Mouse (Mus musculus) erythroblast, embryonic 14.5 days (primary cell): ENCODE measurements around the gene Lgr6. TPM values are rescaled to one million over a fixed set of nuclear protein-coding genes. Genes with fewer than 3 reads are reported as not detected.

ENCODE experiments used
- H3K27me3 ChIP-seq: 2 replicates; pipeline ENCODE4 v1.6.1; 2012; ENCODE audit warnings: inconsistent platforms; ENCODE audit not compliant: control insufficient read depth
- H3K36me3 ChIP-seq: 2 replicates; pipeline ENCODE4 v1.6.1; 2012; ENCODE audit warnings: mild to moderate bottlenecking, inconsistent platforms; ENCODE audit not compliant: control insufficient read depth
- H3K4me1 ChIP-seq: 2 replicates; pipeline ENCODE4 v1.6.1; 2012; ENCODE audit warnings: inconsistent platforms; ENCODE audit not compliant: control insufficient read depth
- H3K4me3 ChIP-seq: replicated peaks from 2 replicates; pipeline ENCODE3; 2012; ENCODE audit warnings: moderate library complexity, mild to moderate bottlenecking, inconsistent platforms
- H3K9me3 ChIP-seq: 2 replicates; pipeline ENCODE4 v1.6.1; 2012; ENCODE audit warnings: low read length, inconsistent platforms, mixed read lengths; ENCODE audit not compliant: control insufficient read depth
- GATA1 ChIP-seq: IDR thresholded peaks from 2 replicates; pipeline ENCODE4 v1.6.1; 2012; ENCODE audit warnings: low read length, inconsistent platforms, mixed read lengths
- TAL1 ChIP-seq: IDR thresholded peaks from 3 replicates; pipeline ENCODE4 v1.6.1; 2012; ENCODE audit warnings: low read length, inconsistent platforms, mixed read lengths
- polyA plus RNA-seq: library from polyadenylated mRNA; stranded (reverse); fragments of >175 nt; gene quantifications from 2 replicates; pipeline ENCODE4 v1.2.3, GENCODE M21; 2012

Lgr6 gene
- polyA plus RNA-seq, result 0.01 TPM in 1 of 2 replicates, not detected in the other

DNA sequence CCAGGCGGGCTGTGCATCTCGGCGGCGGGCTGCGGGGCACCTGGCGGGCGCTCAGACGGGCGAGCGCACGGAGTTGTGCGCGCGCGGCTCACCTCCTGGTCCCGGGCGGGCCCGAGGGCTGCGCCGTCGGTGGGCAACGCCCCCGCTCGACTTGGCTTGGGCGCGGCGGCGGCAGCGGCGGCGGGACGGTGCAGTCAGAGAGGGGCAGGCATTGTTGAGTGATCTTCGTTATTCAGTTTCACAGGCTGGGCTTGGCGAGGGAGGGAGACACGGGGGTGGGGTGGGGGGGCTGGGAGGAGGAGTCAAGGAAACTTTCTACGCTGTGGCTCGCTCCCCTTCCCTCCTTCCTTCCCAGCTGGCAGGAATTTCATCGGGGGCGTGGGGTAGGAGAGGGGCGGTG lies at the start of gene Lgr6:
Lgr6 (minus strand) TSS at position 153 of the 400 bp plus-strand sequence.
- Histone ChIP-seq H3K4me3 (no peak within 1 kb of the TSS), H3K9me3 (no peaks in the 10 kb centered on the region), H3K36me3 (no peaks in the 10 kb centered on the region), H3K4me1 (peaks cover 2% of the 10 kb centered on the region), H3K27me3 (peaks cover 47% of the 10 kb centered on the region)
- no peak for TF ChIP-seq GATA1
- no peak for TF ChIP-seq TAL1

DNA sequence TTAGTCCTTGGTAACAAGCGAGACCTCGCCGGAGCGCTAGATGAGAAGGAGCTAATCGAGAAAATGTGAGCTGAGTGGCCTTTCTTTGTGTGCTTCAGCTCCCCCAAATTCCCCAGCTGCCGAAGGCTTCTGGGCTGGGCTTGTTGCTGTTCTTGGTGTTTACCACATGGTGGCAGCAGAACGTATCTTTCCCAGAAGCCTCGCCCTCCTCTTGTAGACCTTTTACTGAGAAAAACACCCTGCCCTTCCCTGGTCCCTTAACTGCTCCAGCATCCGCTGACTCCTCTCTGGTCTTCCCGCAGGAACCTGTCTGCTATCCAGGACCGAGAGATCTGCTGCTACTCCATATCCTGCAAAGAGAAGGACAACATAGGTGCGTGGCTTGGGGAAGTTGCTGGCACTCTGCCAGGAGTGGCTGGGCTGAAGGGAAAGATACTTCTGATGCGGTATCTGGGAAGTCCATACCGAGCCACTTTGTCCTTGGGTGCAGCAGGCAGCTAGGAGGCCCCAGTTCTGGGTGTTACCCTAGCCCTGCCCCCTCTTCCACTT lies 49.4 kb upstream of the Lgr6 start:
- Histone ChIP-seq H3K4me1 (peaks cover 8% of the 10 kb centered on the region), H3K4me3 (peak overlapping the region; percentile 32), H3K36me3 (peaks cover 19% of the 10 kb centered on the region), H3K27me3 (no peaks in the 10 kb centered on the region), H3K9me3 (no peaks in the 10 kb centered on the region)
- no peak for TF ChIP-seq GATA1
- no peak for TF ChIP-seq TAL1

DNA sequence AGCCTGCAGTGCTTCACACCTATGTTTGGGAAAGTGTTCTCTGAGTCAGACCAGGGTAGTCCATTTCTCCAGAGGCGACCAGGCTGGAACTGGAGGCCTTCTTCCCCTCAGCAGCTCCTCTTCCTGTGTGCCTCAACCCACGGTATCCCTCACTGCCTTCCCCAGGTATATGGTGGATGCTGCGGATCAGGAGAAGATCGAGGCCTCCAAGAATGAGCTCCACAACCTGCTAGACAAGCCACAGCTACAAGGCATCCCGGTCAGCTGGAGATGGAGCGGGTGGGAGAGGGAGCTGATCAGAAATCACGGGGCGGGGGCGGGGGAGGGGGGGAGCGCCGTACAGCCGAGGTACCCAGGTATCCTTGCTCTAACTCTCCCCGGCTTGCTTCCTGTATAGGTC lies 48.9 kb upstream of the Lgr6 start:
- peaks cover 8% of the 10 kb centered on the region for H3K4me1 ChIP-seq
- no peaks in the 10 kb centered on the region for H3K9me3 ChIP-seq
- H3K27me3 ChIP-seq, result no peaks in the 10 kb centered on the region
- no peak overlapping the region for H3K4me3 ChIP-seq
- TF ChIP-seq TAL1 (no peak), GATA1 (no peak)
- H3K36me3 ChIP-seq, result peaks cover 19% of the 10 kb centered on the region

- TF ChIP-seq TAL1 (no peak), GATA1 (no peak)
- H3K36me3 ChIP-seq, result peaks cover 5% of the 10 kb centered on the region
Observed at GRCm38 (mm10) chr1:135148996-135149395, 43.9 kb upstream of the Lgr6 start.

DNA sequence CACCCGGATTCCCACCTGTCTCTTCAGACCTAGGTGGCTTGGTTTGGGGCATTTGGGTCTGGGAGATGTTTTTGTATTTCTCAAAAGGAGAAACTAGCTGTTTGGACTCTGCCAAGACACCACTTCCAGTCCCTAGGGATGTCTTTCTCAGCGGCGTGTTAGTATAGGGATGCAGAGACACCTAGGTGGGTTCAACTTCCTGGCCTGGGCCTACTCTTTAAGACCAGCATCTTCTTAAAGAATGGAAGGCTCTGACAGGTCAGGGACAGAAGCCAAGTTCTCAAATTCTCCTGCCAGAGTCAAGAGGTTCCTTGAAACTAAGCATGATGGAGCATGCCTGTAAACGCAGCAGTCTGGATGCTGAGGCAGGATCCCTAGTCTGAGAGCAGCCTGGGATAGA lies 43.4 kb upstream of the Lgr6 start:
- H3K4me3 ChIP-seq, result no peak overlapping the region
- H3K4me1 ChIP-seq, result peaks cover 28% of the 10 kb centered on the region
- H3K27me3 ChIP-seq, result peaks cover 7% of the 10 kb centered on the region
- TF ChIP-seq TAL1 (no peak), GATA1 (no peak)
- H3K36me3 ChIP-seq, result peaks cover 10% of the 10 kb centered on the region
- no peaks in the 10 kb centered on the region for H3K9me3 ChIP-seq

More at GRCm38 (mm10) chr1:135148996-135149395, 43.9 kb upstream of the Lgr6 start:
- H3K4me3 ChIP-seq, result no peak overlapping the region
- no peaks in the 10 kb centered on the region for H3K9me3 ChIP-seq
- peaks cover 7% of the 10 kb centered on the region for H3K27me3 ChIP-seq
- H3K4me1 ChIP-seq, result peaks cover 28% of the 10 kb centered on the region

- H3K9me3 ChIP-seq, result no peaks in the 10 kb centered on the region
- peaks cover 7% of the 10 kb centered on the region for H3K27me3 ChIP-seq
- TF ChIP-seq GATA1, result no peak
- TF ChIP-seq TAL1, result no peak
- H3K4me1 ChIP-seq, result peaks cover 28% of the 10 kb centered on the region
- peak overlapping the region; percentile 88 for H3K4me3 ChIP-seq
- H3K36me3 ChIP-seq, result peaks cover 15% of the 10 kb centered on the region
Observed at GRCm38 (mm10) chr1:135147702-135148058, 42.6 kb upstream of the Lgr6 start.

DNA sequence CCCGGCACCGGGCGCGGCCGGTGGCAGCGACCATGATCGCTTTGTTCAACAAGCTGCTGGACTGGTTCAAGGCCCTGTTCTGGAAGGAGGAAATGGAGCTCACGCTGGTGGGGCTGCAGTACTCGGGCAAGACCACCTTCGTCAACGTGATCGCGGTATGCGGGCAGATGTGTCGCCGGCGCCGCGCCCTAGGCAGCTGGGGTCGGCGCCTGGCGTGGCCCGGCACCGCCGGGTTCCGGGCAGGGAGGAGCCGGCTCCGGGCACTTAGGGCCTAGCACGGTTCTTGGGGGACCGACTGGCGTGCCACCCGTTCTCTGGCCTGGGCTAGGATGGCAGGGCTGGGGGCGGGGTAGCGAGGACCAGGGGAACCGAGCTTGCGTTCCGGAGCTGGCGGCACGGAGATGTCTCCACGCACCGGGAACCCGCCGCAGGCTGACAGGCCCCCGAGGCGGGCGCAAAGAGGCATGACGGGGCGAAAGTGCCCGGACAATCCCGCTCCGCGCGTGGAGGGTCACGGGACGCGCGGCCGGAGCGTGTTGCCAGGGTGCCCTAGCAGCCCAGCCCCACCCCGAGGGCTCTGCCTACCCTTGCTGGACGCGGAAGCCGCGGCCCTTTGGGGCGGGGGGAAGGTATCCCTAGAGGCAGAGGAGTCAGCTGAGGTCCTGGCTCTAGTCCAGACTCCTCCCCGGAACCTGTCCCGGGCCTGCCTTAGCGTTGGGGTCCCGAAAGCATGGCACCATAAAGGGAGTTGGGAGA lies 42.0 kb upstream of the Lgr6 start:
- Histone ChIP-seq H3K4me3 (peak overlapping the region; percentile 88), H3K27me3 (peaks cover 7% of the 10 kb centered on the region), H3K9me3 (no peaks in the 10 kb centered on the region), H3K36me3 (peaks cover 12% of the 10 kb centered on the region), H3K4me1 (peaks cover 28% of the 10 kb centered on the region)
- TF ChIP-seq TAL1, result no peak
- TF ChIP-seq GATA1, result no peak

- Histone ChIP-seq H3K4me3 (peak within 1 kb of the TSS; percentile 88), H3K27me3 (peaks cover 7% of the 10 kb centered on the region), H3K36me3 (peaks cover 16% of the 10 kb centered on the region), H3K4me1 (peaks cover 27% of the 10 kb centered on the region), H3K9me3 (no peaks in the 10 kb centered on the region)
- no peak for TF ChIP-seq TAL1
- no peak for TF ChIP-seq GATA1
Observed at GRCm38 (mm10) chr1:135146077-135146945, 41.2 kb upstream of the Lgr6 start, which contains the start of gene Arl8a. Gene Arl8a (plus strand): TSS chr1:135146824.

GRCm38 (mm10) chr1:135143940-135144339 lies 38.9 kb upstream of the Lgr6 start:
- peaks cover 7% of the 10 kb centered on the region for H3K27me3 ChIP-seq
- peaks cover 23% of the 10 kb centered on the region for H3K36me3 ChIP-seq

More at GRCm38 (mm10) chr1:135143940-135144339, 38.9 kb upstream of the Lgr6 start:
- peaks cover 27% of the 10 kb centered on the region for H3K4me1 ChIP-seq
- no peaks in the 10 kb centered on the region for H3K9me3 ChIP-seq
- TF ChIP-seq GATA1 (no peak), TAL1 (no peak)
- H3K4me3 ChIP-seq, result no peak overlapping the region
